Mouse (Mus musculus) midbrain, embryonic 13.5 days (tissue): ENCODE measurements around the gene Spata18. TPM values are rescaled to one million over a fixed set of nuclear protein-coding genes. Genes with fewer than 3 reads are reported as not detected.

ENCODE experiments used
- polyA plus RNA-seq: library from polyadenylated mRNA; unstranded; fragments of >200 nt; fragmentation: Nextera tagmentation; extraction: Ambion mirVana; gene quantifications from 2 replicates; pipeline ENCODE4 v1.2.1, GENCODE M21; 2015

Gene Spata18
- polyA plus RNA-seq, 1 experiment from 2014 or later = 0.22 TPM

Other genes with a start within 250 kb of the Spata18 start
- 0.35 TPM in 1 of 2 replicates, not detected in the other for gene Cwh43, start 245.3 kb upstream of the Spata18 start, polyA plus RNA-seq
- 55.3 and 58.3 TPM in 2 replicates for gene Dcun1d4, start 170.4 kb upstream of the Spata18 start, polyA plus RNA-seq
- gene Lrrc66, start 18.9 kb upstream of the Spata18 start, polyA plus RNA-seq = not detected in 2 replicates
- 23.8 and 25.9 TPM in 2 replicates for gene Sgcb, start 3.6 kb upstream of the Spata18 start, polyA plus RNA-seq